Mouse (Mus musculus): ENCODE measurements around the gene Cib2. TPM values are rescaled to one million over a fixed set of nuclear protein-coding genes. Genes with fewer than 3 reads are reported as not detected.

Cib2 gene
- total and polyA plus RNA-seq, 3 experiments = 7.3 to 9.0 TPM; not detected in 1

- DNase-seq (ENCODE audit: low read depth, low spot score) = no peak
Measured at GRCm38 (mm10) chr9:54515991-54516390, 44.0 kb downstream of the Cib2 start.

GRCm38 (mm10) chr9:54502873-54503272 lies 57.1 kb downstream of the Cib2 start:
- Histone ChIP-seq H3K36me3 (ENCODE audit: control insufficient read depth in 1 of 2, insufficient read depth in 2 of 2, low read length in 2 of 2) (peaks cover 0 to 7% of the 10 kb centered on the region in 2 experiments; a peak in 1 of 4 replicates), H3K27me3 (ENCODE audit: control insufficient read depth in 1 of 2, insufficient read depth in 2 of 2, low read length in 2 of 2) (no peaks in the 10 kb centered on the region; a peak in 2 of 4 replicates), H3K9ac (ENCODE audit: control insufficient read depth, low read depth, low read length, poor library complexity, severe bottlenecking) (no peak overlapping the region), H3K27ac (ENCODE audit: control insufficient read depth, low read depth, low read length) (no peak overlapping the region), H3K79me2 (ENCODE audit: control insufficient read depth, insufficient read depth, low read length, poor library complexity) (peaks cover 3% of the 10 kb centered on the region), H3K4me3 (ENCODE audit: control insufficient read depth in 1 of 2, insufficient read depth in 1 of 2, low read depth in 2 of 2, low read length in 2 of 2) (no peak overlapping the region), H3K9me3 (replicated peaks; ENCODE audit: insufficient read depth, low read length) (no peaks in the 10 kb centered on the region), H3K4me1 (ENCODE audit: control insufficient read depth in 1 of 2, insufficient read depth in 2 of 2, low read length in 2 of 2) (peaks cover 4 to 6% of the 10 kb centered on the region in 2 experiments; a peak in 2 of 4 replicates)
- no peak for DNase-seq (ENCODE audit: low read depth, low spot score)
- TF ChIP-seq SIN3A (IDR thresholded peaks at IDR 0.05; ENCODE audit: low read length) (no peak), CHD1 (IDR thresholded peaks at IDR 0.05; ENCODE audit: low read depth, low read length) (no peak), MXI1 (IDR thresholded peaks at IDR 0.05; ENCODE audit: low read depth, low read length) (no peak), MEF2A (IDR thresholded peaks at IDR 0.05; ENCODE audit: extremely low read depth, insufficient replicate concordance, low read depth, low read length, poor library complexity, severe bottlenecking) (no peak), ZNF384 (IDR thresholded peaks at IDR 0.05; ENCODE audit: low read depth, low read length) (no peak), NRF1 (IDR thresholded peaks at IDR 0.05; ENCODE audit: insufficient read depth, low read depth, low read length, poor library complexity, severe bottlenecking) (no peak)

More at GRCm38 (mm10) chr9:54515991-54516390, 44.0 kb downstream of the Cib2 start:
- H3K27ac ChIP-seq (ENCODE audit: control insufficient read depth, low read depth, low read length) = no peak overlapping the region
- no peaks in the 10 kb centered on the region for H3K4me1 ChIP-seq (ENCODE audit: control insufficient read depth in 1 of 2, insufficient read depth in 2 of 2, low read length in 2 of 2)
- H3K9ac ChIP-seq (ENCODE audit: control insufficient read depth, low read depth, low read length, poor library complexity, severe bottlenecking) = no peak overlapping the region
- H3K9me3 ChIP-seq (replicated peaks; ENCODE audit: insufficient read depth, low read length) = no peaks in the 10 kb centered on the region
- H3K27me3 ChIP-seq (ENCODE audit: control insufficient read depth in 1 of 2, insufficient read depth in 2 of 2, low read length in 2 of 2) = peaks cover 3 to 4% of the 10 kb centered on the region in 2 experiments
- H3K4me3 ChIP-seq (ENCODE audit: control insufficient read depth in 1 of 2, insufficient read depth in 1 of 2, low read depth in 2 of 2, low read length in 2 of 2) = no peak overlapping the region
- H3K36me3 ChIP-seq (ENCODE audit: control insufficient read depth in 1 of 2, insufficient read depth in 2 of 2, low read length in 2 of 2) = no peaks in the 10 kb centered on the region
- H3K79me2 ChIP-seq (ENCODE audit: control insufficient read depth, insufficient read depth, low read length, poor library complexity) = no peaks in the 10 kb centered on the region
- no peak for TF ChIP-seq USF2 (IDR thresholded peaks at IDR 0.05; ENCODE audit: borderline replicate concordance in 1 of 2, insufficient read depth in 1 of 2, low read depth in 1 of 2, low read length in 2 of 2)
- no peak for TF ChIP-seq UBTF (IDR thresholded peaks at IDR 0.05; ENCODE audit: borderline replicate concordance, insufficient read depth, low read depth, low read length)
- TF ChIP-seq POLR2A (IDR thresholded peaks at IDR 0.05; ENCODE audit: control insufficient read depth in 1 of 2, insufficient read depth in 1 of 2, low read depth in 1 of 2, low read length in 2 of 2, poor library complexity in 1 of 2) = no peak
- TF ChIP-seq ELF1 (IDR thresholded peaks at IDR 0.05; ENCODE audit: low read depth, low read length) = no peak
- no peak for TF ChIP-seq CTCF (IDR thresholded peaks at IDR 0.05 in 2 of 3, conservative IDR thresholded peaks at IDR 0.05 in 1 of 3; ENCODE audit: control insufficient read depth in 1 of 3, insufficient read depth in 1 of 3, low read depth in 2 of 3, low read length in 3 of 3, poor library complexity in 1 of 3, severe bottlenecking in 1 of 3)
- TF ChIP-seq TBP (IDR thresholded peaks at IDR 0.05; ENCODE audit: low read depth, low read length) = no peak
- TF ChIP-seq TCF12 (IDR thresholded peaks at IDR 0.05; ENCODE audit: low read depth, low read length) = no peak
- TF ChIP-seq BHLHE40 (IDR thresholded peaks at IDR 0.05; ENCODE audit: borderline replicate concordance, low read depth, low read length) = no peak
- TF ChIP-seq GABPA (IDR thresholded peaks at IDR 0.05; ENCODE audit: low read depth, low read length) = no peak
- no peak for TF ChIP-seq E2F4 (IDR thresholded peaks at IDR 0.05; ENCODE audit: borderline replicate concordance, low read depth, low read length)

Measured in MEL (cell line).